Mouse (Mus musculus): Measurements from ENCODE around the gene Smarca2.
A peak's percentile ranks its signal among the peaks of the same experiment; 100 is the strongest.

Smarca2 gene

DNA sequence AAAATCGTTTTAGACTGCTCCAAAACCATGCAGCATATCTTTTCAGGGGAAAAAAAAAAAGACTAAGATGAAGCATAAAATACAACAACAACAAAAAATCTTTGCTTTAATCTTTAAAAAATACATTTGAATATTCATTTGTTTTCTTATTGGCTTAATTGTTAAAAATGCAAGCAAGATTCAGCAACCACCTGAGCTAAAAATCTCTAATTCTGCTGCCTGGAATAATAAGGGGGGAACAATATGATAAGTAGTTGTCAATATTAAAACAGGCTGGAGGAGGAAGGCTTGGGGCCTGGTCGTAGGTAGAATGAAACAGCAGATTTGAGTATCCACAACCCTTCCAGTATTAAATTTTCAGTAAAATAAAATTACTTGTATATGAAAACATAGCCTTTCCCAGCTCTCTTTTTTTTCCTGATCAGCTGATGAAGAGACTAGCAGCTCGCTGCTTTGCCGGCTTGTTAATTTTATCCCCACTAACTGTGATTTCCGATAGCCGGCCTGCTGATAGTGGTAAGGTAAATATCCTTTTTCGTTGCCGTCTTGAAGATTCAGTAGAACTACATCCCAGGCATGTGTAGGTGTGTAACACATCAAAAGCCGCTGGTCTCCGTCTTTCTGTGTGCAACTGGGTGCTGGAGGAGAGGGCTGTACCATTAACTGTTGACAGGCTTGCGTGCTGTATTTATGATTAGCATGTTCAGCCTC lies 144.7 kb downstream of the Smarca2 start:
- peak; percentile 34 for DNase-seq

DNA sequence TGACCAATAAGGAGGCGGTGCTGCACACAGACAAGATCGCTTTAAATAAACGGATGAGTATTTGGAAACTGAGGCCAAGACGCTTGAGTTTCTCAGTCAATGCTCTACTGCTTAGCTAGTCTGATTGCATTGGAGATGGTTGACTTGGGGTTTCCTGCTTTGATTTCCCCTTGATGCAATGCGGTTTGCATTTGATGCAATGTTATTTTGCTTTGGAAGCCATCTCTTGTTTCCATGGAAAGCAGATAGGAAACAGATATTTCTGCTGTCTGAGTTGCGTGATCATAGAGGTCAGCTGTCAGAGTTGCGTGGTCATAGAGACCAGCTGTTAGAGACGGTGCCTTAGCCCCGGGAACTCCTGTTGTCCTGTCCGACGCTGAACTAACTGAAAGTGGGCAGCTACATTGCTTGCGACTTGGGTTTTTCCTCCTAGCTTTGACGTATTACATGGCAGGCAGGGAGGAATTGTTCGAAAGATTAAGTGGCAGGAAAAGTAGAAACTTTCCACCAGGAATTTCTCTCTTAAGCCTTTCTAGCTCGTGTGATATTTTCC lies 147.8 kb downstream of the Smarca2 start:
- peak; percentile 18 for DNase-seq

DNA sequence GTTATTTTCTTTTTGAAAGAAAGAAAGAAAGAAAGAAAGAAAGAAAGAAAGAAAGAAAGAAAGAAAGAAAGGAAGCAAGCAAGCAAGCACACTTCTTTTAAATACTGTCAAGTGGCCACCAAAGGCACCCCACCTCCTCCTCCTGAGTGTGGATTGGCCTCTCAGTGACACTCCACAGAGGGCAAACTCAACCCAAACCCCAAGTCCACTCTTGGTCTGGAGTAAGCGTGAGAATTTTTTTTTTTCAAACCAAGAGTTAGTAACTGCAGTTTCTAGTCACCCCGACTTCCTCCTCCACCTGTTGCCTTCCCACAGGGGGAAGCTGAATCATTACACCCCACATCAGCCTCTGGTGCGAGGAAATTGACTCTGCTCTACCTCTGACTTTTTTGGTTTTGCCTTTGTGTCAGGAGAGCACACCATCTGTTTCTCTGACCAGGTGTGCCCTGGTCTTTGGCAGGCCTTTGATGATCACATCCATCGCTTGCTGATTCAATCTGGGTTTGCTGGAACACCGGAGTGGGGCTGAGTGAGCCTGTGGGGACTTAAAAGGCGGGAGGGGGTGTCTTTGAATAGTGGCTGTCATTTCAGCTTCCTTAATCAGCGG lies 148.5 kb downstream of the Smarca2 start:
- DNase-seq, result no peak

DNA sequence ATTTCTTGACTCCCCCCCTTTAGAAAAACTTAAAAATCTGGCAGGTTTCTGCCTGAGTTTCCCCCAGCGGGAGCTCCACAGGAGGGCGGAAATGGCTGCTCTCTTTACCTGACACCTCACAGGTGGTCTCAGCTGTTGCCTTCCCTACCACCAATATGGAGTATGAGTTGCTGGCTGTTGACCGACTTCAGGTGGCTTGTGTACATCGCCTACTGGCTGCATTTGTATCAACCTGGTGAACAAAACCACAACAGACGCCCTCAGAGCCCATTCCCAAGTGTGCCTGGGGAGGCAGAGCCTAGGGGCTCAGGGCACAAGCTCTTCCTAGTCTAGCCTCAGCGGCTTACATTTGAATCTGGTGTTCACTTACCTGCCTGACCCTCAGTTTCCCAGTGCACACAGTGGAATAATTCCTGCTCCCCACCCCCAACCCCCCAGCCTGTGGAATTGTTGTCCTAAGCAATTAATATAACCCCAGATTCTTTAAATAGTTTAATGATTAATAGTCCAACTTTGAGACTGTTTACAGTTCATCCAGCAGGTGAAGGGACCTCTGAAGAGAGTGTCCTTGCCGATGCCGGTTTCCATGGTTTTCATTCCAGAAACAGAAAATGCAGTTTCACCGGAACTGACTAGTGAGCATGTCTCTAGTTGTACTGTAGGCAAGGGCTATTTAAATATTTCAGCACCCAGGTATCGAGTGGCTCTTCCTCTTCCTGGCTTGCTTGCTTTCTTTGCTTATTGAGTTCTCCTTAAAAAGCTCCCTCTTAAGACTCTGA lies 149.4 kb downstream of the Smarca2 start:
- DNase-seq, result peak; percentile 83

DNA sequence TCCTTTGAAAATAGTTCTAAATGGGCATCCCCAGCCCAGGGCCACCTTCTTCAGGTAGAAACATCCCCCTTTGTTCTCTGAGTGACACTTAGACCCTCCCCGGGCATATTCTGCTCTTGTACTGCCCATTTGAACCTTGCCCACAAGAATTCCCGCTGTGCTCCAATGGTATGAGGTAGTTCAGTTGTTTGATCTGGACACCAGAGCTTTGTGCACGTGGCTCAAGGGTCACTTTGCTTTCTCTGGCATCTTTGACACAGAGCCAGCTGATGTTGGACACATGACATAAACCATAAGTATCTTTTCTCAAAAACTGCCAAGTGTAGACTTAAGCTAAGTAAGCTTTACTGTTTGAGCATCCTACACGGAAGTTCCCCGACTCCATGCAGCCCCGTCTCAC lies 151.1 kb downstream of the Smarca2 start:
- DNase-seq, result peak; percentile 65

DNA sequence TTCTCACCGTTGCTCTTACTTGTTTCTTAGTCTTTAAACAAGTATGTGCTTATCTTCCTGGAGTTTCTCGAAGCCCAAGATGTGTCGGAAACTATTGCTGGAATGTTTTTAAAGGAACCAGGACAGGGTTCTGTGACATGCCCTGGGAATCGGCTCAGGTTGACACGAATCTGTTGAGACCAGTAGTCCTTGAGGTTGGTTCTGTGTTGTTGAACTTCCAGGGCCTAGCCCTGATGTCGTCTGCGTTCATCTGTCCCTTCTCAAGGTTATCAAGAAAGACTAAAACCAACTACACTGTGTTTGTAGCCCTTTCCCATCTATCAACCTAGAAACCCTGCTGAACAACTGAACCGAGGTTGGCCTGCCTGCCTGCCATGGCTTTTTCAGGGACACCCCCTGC lies 151.5 kb downstream of the Smarca2 start:
- DNase-seq, result no peak

DNA sequence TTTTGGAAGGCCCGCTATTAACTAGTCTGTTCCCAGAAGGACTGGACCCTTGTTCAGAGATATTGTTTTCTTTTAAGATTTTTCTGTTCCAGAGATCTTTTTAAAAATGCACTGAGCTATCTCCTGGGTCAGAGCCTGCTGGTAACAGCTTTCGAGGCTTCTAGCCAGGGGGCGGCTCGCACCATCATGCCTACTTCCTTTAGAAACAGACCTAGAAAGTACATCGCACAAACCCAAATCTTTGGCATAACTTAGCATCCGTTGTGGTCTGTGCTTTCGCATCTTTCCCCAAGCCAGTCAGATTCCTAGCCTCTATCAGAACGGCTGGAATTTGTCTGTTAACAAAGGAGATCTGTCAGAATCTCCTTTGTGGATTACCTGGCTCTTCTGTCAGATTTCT lies 153.3 kb downstream of the Smarca2 start:
- no peak for DNase-seq

DNA sequence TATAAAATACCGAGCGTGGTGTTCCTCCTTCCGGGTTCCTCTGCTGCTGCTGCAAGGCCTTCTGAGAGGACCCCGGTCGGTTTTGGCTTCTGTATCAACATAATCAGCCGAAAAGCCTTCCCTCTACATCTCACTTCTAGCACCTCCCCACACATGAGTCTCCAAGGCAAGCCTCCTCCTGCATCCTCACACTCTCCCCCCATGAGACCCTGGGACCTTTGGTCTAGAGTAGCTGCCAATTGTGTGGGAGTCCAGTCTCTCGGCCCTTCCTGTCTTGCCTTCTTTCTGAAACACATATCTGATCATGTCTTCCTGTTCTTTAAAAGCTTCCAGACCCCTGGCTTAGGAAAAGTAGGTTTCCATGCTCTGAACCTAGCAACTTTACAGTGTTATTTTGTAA lies 153.8 kb downstream of the Smarca2 start:
- no peak for DNase-seq

DNA sequence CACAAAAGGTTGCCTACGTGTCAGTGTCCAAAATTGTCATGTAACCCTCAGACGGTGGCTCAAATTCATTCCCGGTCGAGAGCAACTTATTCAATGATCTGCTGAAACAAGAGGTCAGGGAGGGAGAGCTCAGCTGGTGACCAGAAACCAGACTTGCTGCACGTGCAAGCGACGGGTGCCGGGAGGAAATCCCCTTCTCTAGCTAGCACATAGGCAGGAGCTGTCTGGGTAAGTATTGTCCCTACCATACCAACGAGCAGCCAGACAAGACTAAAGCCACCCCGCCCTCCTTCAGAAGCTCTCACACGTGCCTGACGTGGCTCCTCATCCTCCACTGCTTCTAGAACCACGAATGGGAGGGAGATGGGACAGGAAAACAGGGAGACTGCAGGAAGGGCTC lies 154.4 kb downstream of the Smarca2 start:
- DNase-seq, result no peak

DNA sequence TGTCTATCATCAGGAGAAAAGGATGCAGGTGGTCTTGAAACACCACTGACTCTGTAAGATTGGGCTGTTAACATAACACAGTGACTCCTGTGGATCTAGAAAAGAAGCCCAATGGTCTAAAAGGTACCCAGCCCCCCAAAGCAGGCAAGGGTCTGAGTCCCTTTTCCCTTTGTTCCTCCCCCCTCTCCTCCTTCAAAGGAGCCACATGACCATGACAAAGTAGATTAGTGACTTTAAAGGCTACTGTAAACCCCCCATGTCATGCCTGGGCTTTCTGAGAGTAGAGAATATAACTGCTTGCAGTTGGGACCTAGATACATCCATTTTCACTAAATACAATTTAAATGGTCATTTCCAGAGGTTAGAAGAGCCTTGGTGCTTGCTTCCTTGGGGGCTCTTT lies 156.4 kb downstream of the Smarca2 start:
- no peak for DNase-seq

DNA sequence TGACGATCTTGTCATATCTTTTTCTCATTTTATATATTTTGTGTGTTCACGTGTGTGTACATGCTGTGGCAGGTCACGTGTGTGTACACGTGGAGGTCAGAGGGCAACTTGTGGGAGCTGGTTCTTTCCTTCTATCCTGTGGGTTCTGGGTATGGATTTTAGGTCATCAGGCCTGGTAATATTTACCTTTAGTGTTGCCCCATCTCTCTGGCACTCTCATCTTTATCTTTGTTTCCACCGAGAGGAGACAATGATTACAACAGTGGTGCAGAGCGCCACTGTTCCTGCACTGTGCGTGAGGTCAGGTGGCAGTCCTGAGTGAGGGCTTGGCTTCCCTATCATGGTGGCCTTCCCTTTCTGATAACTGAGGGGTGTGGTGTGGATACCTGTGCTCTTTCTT lies 160.6 kb downstream of the Smarca2 start:
- DNase-seq, result no peak

DNA sequence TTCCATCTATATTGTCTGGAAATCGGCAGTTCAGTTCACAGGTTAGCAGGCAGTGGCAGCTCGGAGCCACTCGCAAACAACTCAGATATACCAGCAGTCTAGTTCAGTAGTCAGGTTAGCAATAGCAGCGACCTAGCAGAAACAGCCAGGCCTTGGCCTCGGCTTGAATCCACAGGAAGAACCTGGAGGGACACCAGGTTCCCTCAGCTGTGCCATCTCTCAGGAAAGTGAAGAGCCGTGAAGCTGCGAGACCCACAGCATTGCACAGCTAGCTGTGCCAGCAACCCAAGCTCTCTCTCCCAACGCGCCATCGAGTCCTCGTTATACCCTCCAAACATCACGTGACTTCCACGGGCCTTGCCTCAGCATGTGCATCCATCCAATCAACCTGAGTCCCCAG lies 162.6 kb downstream of the Smarca2 start:
- no peak for DNase-seq

DNA sequence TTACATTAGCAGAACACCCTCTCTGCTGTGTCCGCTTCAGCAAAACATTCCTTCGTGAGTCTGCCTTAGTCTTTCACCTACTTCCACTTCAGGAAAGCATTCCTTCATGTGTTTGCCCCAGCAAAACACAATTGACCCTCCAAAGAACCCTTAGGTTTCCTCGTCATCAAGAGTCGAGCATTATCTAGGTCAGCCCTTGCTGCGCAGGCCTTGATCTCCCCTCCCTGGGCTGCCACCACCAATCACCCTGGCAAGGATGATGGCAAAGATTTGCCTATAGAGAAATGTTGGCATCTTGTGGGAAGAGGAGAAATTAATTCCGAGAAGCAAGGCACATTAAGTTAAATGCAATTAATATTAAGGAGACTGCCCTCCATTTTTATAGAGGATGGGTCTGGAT lies 163.1 kb downstream of the Smarca2 start:
- no peak for DNase-seq

DNA sequence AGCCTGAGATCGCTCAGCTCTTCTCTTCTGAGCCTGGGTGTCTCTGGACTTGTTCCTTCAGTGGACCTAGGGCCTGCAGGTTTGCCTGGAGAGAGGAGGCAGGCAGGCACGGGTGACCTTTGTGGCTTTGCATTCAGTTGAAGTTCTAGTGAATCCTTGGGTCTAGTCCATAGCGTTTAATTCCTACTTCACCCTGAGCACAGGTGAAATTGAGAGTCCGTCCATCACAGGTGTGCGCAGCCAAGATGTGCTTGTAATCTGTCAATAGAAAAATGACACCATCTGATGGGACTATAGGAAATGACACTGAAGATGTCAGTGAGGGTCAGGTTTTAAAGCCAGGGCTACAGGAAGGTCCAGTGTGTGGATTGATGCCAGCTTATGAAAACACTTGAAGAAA lies 164.0 kb downstream of the Smarca2 start:
- no peak for DNase-seq

DNA sequence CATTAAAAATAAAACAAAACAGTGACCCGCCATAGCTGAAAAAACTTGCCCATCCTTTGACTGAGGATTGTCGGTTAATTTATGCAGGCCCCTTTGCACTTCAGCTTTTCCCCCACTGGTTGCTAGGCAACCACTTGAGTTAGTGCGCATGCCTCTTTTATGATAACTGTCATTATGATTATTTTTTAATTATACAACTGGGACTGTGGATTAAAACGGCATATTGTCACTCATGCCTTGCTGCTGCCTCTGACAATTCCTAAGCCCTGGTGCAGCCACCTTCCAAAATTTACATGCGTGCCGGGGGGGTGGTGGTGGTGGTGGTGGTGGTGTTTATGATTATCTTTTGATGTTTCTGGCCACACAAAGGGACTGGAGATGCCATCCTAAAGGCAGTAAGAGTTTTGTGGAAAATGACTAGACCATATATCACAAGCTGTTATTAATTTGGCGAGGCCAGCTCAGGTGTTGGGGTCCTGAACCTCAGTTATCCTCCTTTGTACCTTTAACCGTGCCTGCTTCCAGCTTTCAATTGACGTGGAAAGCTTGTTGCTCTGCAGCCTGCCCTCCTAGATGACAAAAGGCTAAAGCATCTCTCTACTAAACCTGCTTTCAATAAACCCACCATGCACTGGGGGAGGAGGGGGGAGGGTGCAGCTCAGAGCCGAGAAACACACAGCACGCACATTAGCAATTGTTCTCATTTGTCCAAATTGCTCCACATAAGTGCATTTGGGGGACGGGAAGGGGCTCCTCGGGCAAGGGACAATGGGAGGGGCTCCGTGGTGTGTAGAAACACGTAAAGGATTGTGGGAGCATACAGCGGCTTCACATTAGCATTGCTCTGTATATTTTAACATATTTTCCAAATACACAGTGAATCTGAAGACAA lies 165.0 kb downstream of the Smarca2 start:
- DNase-seq, result no peak

DNA sequence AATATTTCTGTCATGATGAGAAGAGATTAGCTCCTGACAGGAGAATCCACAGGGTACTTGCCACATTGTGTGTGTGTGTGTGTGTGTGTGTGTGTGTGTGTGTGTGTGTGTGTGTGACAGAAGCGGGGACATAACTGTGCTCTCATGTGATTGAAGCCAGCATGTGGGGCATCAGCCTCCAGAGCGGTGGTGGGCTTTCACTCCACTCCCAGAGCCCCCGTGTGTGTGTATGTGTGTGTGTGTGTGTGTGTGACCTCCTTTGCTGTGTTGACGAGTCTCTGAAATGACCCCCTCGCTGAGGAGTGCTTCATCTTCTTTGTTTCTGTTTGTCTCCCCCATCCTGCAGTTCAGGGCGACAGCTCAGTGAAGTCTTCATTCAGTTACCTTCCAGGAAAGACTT lies 165.7 kb downstream of the Smarca2 start:
- DNase-seq, result no peak

DNA sequence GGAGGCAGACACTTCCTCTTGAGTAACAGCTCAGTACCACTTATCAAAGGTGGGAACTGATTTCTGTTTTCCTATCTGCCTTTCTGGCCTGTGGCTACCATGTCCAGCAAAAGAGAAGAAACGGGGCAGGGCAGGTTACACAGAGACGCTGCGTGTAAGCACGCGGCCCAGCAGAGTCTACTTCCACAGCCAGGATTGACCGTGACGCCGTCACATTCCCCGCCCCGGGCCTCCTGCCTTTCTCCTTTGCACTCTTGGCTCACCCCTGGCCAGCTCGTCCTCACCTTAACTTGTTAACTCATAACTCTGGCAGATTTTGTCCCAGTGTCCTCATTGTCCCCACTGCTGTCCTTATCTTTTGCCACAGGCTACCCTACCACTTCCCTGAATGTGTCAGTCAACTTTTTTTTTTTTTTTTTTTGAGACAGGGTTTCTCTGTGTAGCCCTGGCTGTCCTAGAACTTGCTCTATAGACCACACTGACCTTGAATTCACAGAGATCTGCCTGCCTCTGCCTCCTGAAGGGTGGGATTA lies 167.3 kb downstream of the Smarca2 start:
- no peak for DNase-seq

DNA sequence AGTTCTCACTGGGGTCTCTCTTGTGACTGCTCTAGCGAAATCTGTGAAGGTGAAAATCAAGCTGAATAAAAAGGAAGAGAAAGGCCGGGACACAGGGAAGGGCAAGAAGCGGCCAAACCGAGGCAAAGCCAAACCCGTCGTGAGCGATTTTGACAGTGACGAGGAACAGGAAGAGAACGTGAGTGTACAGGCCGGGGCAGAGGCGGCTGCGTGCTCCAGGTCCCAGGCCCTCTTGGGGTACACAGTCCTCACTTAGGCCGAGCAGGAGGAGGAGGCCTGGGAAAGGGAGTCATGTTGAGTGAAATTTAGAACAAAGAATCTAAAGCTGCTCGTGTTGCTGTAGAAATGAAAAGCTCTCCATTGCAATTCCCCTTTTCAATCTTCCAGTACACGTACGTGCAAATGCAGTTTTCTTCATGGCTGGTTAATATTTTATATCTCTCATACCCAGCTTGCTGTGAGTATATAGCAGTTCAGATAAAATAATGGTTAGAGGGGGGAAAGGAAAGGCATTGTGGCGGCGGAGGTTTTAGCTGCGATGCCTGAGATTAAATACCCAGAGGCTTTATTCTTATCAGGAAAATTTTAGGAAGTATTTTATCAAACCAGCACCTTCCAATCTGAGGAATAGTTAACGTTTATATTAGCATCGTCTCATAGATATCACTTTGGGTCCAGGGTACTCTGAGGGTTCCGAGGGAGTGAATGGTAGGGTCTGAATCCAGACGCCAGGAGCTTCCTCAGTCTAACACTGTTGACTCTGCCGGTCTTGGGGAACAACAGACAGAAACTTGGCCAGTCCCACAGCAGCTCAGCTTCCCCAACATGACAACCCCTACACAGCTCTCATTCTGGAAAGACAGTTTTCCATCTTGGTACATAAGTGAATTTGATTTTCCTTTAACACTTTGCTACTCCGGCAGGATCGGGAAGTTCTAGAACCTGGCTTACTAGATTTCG lies 171.5 kb downstream of the Smarca2 start:
- no peak for DNase-seq

DNA sequence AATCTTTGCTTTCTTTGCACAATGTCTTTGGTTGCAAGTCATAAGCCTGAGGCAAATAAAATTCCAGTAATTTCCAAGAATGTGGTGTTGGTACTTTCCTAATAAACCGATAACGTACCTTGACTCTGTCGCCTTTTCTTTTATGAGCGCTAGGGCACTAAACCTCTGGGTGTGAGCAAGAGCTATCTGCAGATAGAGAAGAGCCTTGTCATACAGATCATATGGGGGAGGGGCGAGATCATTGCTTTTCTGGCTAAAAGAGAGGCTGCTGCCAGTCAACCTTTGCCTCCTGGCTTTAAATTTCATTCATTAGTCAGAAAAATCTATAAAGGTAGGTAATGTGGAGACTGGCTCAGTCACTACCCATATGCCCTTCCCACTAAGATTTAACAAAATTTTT lies 173.3 kb downstream of the Smarca2 start:
- DNase-seq, result no peak

DNA sequence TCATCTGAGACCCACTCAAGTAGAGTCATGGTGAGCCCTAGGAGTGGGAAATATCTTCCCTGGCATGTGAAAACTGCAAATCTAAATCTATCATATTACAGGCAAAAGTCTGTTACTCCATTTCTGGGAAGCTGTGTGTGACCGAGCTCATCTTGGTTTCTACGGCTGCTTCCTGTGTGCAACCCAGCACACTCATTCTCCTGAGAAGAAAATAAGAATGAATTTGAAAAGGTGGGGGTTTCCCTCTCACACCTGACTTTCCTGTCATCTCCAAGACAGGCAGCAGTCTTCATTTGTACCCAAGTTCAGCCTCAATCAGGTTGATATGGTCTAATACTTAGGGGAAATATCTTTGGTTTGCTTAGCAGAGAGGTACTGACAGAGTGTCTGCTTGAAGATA lies 176.4 kb downstream of the Smarca2 start:
- no peak for DNase-seq

DNA sequence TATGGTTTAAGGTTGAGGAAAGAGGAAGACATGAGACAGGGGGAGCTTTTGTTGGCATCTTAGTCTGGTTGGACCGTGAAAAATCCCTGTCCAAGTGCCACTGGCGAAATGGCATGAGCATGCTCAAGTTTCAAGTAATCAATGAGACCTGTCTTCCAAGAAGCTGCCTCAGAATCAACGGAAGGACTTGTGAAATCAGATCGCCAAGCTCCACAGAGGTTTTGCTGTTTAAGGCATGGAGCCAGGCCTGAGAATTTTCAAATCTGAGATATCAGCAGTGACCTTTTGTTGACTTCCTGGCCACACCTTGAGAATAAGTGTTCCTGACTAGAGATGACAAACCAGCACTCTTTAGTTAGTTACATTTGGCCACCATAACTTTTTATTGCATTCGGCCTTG lies 183.6 kb downstream of the Smarca2 start:
- DNase-seq, result no peak

Data from kidney, adult 11 months (tissue).